Mouse (Mus musculus) gastrocnemius, postnatal 36 days (tissue): ENCODE results near the gene Pdgfra. TPM values are rescaled to one million over a fixed set of nuclear protein-coding genes. Genes with fewer than 3 reads are reported as not detected.

Experiments used
- DNase-seq, 2 experiments: peaks; one replicate each; pipeline ENCODE4 v3.0.0; 2022
- intact Hi-C: fragments of 180-260 bp; cut with DNase I; formaldehyde crosslinking; loops from one replicate; pipeline ENCODE4 v1.15.1; 2025
- microRNA-seq, 2 experiments: library from miRNA; unstranded; fragments of <30 nt; microRNA quantifications; one replicate each; pipeline ENCODE4 v1.2.0; 2021
- total RNA-seq, 2 experiments: library from RNA; stranded (reverse); gene quantifications; 2 replicates each; pipeline ENCODE4 v1.2.3; 2021

Pdgfra gene
- total RNA-seq, 2 experiments from 2014 or later, result 17.4 to 17.5 TPM

GRCm38 (mm10) chr5:75198413-75198812 is 46.3 kb downstream of the Pdgfra start:
- intact Hi-C loops, result no loop called here
- DNase-seq, result no peak

DNA sequence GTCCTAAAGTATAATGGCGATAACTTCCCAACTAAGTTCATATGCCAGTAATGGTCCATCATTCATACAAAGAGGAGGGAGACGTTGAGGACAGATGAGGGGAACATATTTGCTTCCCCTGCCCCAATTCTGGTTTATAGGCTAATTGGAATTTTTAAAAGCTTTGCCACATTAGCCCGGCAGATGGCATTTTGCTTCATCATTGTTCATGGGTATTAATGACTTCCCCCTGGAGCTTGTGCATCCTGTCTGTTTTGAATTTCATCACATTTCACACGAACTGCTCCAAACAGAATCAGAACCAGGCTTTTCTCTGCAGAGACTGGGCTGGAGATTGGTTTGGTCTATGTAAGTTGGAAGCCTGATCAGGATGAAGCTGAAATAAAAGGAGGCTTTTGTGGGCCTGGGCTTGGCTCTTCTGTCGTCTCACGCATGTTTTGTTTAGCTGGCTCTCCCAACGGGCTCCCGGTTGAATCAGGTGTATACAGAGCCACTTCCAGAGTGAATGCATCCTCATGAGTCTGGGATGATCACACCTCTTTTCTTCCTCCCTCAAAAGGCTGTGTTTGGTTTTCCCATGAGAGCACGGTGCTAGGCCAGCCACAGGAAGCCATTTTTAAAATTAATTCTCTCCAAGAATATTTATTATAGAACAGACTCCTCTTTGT is 47.7 kb downstream of the Pdgfra start:
- DNase-seq, result no peak
- intact Hi-C loops, result no loop called here

GRCm38 (mm10) chr5:75200366-75200724 is 48.3 kb downstream of the Pdgfra start:
- intact Hi-C loops, result no loop called here
- DNase-seq, result no peak

GRCm38 (mm10) chr5:75207905-75208304 is 55.8 kb downstream of the Pdgfra start:
- intact Hi-C loops, result loop anchor here (5.0 kb wide), 1 partner anchor 639 kb away; no protein-coding TSS in a partner anchor
- no peak for DNase-seq

DNA sequence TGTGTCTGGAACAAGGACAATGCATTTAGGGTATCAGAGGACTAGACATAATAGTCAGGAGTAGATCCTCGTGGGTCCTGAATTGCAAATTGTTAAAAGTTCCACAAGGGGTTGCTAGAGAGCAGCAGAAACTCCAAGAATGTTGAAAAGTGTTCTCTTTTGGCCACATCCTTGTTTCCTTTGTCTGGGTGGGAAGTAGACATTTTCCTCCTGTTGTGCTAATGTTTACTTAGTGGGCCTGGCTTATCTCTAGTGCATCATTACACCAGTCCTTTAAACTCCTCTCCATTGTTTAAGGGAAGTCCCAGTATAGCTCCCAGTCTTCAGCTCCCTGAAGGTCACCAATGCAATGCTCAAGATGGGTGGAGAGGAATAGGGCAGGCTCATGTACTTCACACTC is 57.9 kb downstream of the Pdgfra start:
- intact Hi-C loops, result loop anchor here (5.0 kb wide), 1 partner anchor 637 kb away; no protein-coding TSS in a partner anchor
- DNase-seq, result no peak

DNA sequence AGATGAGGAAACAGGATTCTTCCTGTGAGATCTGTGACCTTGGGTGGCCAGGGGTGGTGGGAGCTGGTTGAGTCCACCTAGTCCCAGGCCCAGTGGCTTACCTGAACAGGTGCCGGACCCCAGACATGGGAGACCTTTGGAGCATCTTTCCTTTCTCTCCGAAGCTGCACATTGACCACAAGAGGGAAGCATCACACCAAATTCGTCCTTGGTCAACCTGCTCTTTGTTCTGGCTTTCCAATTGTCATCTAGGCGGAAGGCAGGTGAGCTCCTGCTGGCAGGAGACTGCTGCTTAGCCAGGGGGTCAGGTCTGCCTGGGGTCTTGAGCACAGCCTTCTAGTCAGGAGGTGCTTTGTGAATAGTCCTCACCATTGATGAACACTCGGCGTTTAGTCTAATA is 62.4 kb downstream of the Pdgfra start:
- DNase-seq, result no peak
- intact Hi-C loops, result no loop called here

DNA sequence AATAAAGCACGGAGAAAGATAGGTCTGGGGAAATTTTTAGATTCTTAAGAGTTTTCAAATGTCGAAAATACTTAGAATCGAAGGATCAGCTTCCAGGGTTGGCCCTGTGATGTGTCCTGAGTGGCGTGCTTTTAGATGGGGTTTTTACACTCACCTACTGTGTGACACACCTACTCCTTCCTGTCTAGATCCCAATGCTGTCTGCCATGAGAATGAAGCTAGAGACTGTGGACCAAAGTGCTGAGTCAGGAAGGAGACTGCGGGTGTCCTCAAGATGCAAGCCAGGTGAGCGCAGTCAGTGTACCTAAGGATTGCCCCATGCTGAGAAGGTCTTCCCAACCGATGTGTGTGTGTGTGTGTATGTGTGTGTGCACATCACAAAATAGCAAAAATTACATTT is 62.8 kb downstream of the Pdgfra start:
- intact Hi-C loops, result no loop called here
- DNase-seq, result no peak

- no peak for DNase-seq
- intact Hi-C loops, result no loop called here
Observed at GRCm38 (mm10) chr5:75215678-75216256, 63.7 kb downstream of the Pdgfra start.

- DNase-seq, result no peak
- intact Hi-C loops, result no loop called here
Observed at GRCm38 (mm10) chr5:75221610-75222009, 69.5 kb downstream of the Pdgfra start.

DNA sequence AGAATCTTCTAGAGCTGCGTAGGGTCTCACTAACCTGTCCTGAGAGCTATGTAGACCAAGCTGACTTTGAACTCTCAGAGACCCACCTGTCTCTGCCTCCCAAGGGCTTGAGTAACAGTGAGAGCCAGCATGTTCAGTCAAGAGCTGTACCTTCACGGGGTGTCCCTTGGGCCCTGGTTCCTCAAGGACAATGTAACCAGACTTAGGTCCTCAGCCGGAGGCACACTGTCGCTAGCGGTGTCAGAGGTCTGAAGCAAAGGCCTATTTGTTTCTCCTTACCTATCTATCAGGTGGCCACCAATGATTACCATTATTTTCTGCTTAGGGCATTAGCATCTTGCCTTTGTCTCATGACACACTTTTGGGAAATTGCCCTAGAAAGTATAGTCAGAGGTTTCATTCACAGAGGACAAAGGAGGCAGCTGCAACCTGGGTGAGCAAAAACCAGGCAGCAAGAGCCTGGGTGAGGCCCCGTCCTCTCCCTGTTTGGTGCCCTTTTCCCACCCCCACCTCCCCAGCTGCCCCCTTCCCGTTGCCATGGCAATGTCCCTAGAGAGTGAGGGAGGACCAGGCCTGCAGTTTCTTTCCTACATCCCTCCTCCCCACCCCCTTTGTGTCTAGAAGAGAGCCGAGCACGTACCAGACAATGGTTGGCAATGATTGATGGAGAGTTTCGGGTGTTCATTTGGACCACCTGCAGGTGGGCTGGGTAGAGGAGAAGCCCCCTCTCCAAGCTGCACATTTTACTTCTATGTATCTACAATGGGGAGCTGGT is 70.6 kb downstream of the Pdgfra start:
- no peak for DNase-seq
- intact Hi-C loops, result no loop called here

GRCm38 (mm10) chr5:75238363-75238762 is 86.3 kb downstream of the Pdgfra start:
- DNase-seq, result no peak
- intact Hi-C loops, result no loop called here

GRCm38 (mm10) chr5:75238928-75239777 is 87.1 kb downstream of the Pdgfra start:
- DNase-seq, result no peak
- intact Hi-C loops, result no loop called here

GRCm38 (mm10) chr5:75247070-75247740 is 95.1 kb downstream of the Pdgfra start:
- intact Hi-C loops, result no loop called here
- DNase-seq, result no peak

Small RNA genes within 50 kb of the gene (microRNA-seq; reads per million reads assigned to microRNA genes)
- 0 to 0.36 reads per million in 2 experiments for gene Mir7025

Other genes with a start within 250 kb of the Pdgfra start
- gene Chic2, start 107.5 kb upstream of the Pdgfra start, total RNA-seq, result 10 to 100 TPM; 11.5 to 14.2 TPM
- not detected for gene Gsx2, start 76.7 kb upstream of the Pdgfra start, total RNA-seq